In the genomic region with DNA sequence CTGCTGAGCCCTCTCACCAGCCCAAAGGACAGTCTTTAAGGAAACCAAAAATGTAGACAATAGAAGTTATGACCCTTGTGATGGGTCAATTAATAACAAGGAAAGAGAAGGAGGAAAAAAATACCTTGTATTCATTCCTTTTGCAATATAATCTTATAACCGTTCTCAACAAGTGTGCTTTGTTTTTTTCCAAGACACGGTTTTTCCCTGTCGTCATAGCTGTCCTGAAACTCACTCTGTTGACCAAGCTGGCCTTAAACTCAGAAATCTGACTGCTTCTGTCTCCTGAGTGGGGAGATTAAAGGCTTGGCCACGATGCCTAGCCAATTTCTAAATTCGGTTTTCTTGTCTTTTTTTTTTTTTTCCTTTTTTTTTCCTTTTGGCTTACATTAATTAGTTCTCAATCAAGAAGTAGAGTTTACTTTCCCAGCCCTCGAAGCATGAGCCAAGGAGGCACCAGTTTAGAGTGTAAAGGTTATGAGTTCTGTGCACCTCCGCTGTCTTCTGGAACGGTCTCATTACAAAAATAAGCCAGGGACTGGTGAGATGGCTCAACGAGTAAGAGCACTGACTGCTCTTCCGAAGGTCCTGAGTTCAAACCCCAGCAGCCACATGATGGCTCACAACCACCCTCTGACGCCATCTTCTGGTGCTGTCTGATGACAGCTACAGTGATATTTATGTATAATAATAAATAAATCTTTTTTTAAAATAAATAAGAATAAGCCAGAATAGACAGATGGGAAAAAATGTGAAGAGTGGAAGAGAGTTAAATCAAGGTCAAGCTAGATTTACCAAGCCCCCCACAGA, we compare ENCODE assay signal across 25 mouse cellular contexts.
"Had no signal": no experiment of that assay in that cellular context is flagged by ENCODE, and none has a peak within 500 bp of the region (broad histone marks: within the 10 kb centered on the region; RNA-seq: fewer than 3 reads in every experiment).

No protein-coding gene starts in this region.

- DNase-seq: heart, postnatal 4 days; kidney, adult 11 months; kidney, adult 18-20 months; kidney, adult 2 months; kidney, adult 8-10 months; kidney, adult 9 months; kidney, postnatal 10 days; kidney, postnatal 14 days; kidney, postnatal 25 days; kidney, postnatal 36 days; kidney, postnatal 4 days; layer of hippocampus, postnatal 36 days had no signal

- H3K27me3 ChIP-seq: heart, embryonic 13.5 days; heart, embryonic 15.5 days; hindbrain, embryonic 12.5 days; hindbrain, embryonic 13.5 days; hindbrain, embryonic 15.5 days; intestine, embryonic 15.5 days; kidney, embryonic 15.5 days had no signal

- H3K27ac ChIP-seq: heart, embryonic 13.5 days; heart, embryonic 15.5 days; hindbrain, embryonic 10.5 days; hindbrain, embryonic 12.5 days; hindbrain, embryonic 13.5 days; hindbrain, embryonic 14.5 days; hindbrain, embryonic 15.5 days; hindbrain, postnatal 0 days; intestine, embryonic 15.5 days; kidney, embryonic 15.5 days; kidney, postnatal 0 days; layer of hippocampus, adult 2 months; left cerebral cortex, adult 2 months had no signal

- H3K4me1 ChIP-seq: heart, embryonic 13.5 days; heart, embryonic 15.5 days; hindbrain, embryonic 12.5 days; hindbrain, embryonic 13.5 days; hindbrain, embryonic 15.5 days; intestine, embryonic 15.5 days had no signal

- H3K4me2 ChIP-seq: heart, embryonic 13.5 days; heart, embryonic 15.5 days; hindbrain, embryonic 12.5 days; hindbrain, embryonic 13.5 days; hindbrain, embryonic 14.5 days; hindbrain, embryonic 15.5 days; intestine, embryonic 15.5 days; kidney, embryonic 15.5 days had no signal

- H3K4me3 ChIP-seq: heart, embryonic 13.5 days; heart, embryonic 15.5 days; hindbrain, embryonic 10.5 days; hindbrain, embryonic 12.5 days; hindbrain, embryonic 13.5 days; hindbrain, embryonic 15.5 days; intestine, embryonic 15.5 days; kidney, embryonic 15.5 days; layer of hippocampus, adult 2 months; left cerebral cortex, adult 2 months had no signal

- H3K9ac ChIP-seq: heart, embryonic 13.5 days; heart, embryonic 15.5 days; hindbrain, embryonic 12.5 days; hindbrain, embryonic 13.5 days; hindbrain, embryonic 14.5 days; hindbrain, embryonic 15.5 days; intestine, embryonic 15.5 days; kidney, embryonic 15.5 days had no signal

- H3K36me3 ChIP-seq: heart, embryonic 13.5 days; heart, embryonic 15.5 days; hindbrain, embryonic 10.5 days; hindbrain, embryonic 12.5 days; hindbrain, embryonic 13.5 days; hindbrain, embryonic 15.5 days; intestine, embryonic 15.5 days; kidney, embryonic 15.5 days had no signal

- H3K9me3 ChIP-seq: heart, embryonic 13.5 days; heart, embryonic 15.5 days; hindbrain, embryonic 10.5 days; hindbrain, embryonic 12.5 days; hindbrain, embryonic 13.5 days; hindbrain, embryonic 15.5 days; intestine, embryonic 15.5 days; kidney, embryonic 15.5 days had no signal
